Mouse (Mus musculus) CH12.LX (cell line): ENCODE data around the gene Emc7. TPM values are rescaled to one million over a fixed set of nuclear protein-coding genes. Genes with fewer than 3 reads are reported as not detected.

Experiments
- DNase-seq: peaks from one replicate; pipeline ENCODE4 v3.0.0-alpha.2; 2013; ENCODE audit errors: extremely low read depth
- H3K27ac ChIP-seq: 2 replicates; pipeline ENCODE4 v1.5.1; 2012; ENCODE audit warnings: low read depth, mild to moderate bottlenecking, control low read depth, moderate library complexity; ENCODE audit not compliant: insufficient read depth
- H3K27me3 ChIP-seq: replicated peaks from 2 replicates; pipeline ENCODE3; 2012; ENCODE audit warnings: inconsistent platforms
- H3K36me3 ChIP-seq, 2 experiments: replicated peaks in 1 of 2; 2 replicates each; pipeline versions ENCODE3 to v1.6.1; 2012; ENCODE audit warnings: inconsistent platforms in 1 of 2, low read length in 1 of 2, mild to moderate bottlenecking in 1 of 2, mixed read lengths in 1 of 2, moderate library complexity in 1 of 2; ENCODE audit not compliant: control insufficient read depth in 1 of 2, insufficient read depth in 1 of 2
- H3K4me1 ChIP-seq, 2 experiments: 2 replicates each; pipeline ENCODE4 v1.6.1; 2012; ENCODE audit warnings: inconsistent platforms in 1 of 2, moderate library complexity in 1 of 2; ENCODE audit not compliant: insufficient read depth in 2 of 2, control insufficient read depth in 1 of 2
- H3K4me2 ChIP-seq: 2 replicates; pipeline ENCODE4 v1.6.1; 2012; ENCODE audit warnings: low read depth, mild to moderate bottlenecking, control low read depth; ENCODE audit not compliant: poor library complexity, insufficient read depth, severe bottlenecking
- H3K4me3 ChIP-seq, 3 experiments: fragments of 150-350 bp in 1 of 3; sonication (generic) in 1 of 3; replicated peaks in 1 of 3; 2 replicates each; pipeline versions ENCODE3 to v1.5.1; 2011 to 2012; ENCODE audit warnings: low read depth in 2 of 3, low read length in 2 of 3, mild to moderate bottlenecking in 2 of 3, moderate library complexity in 2 of 3, control low read depth in 1 of 3, improper control_type of control experiment in 1 of 3, inconsistent platforms in 1 of 3, mixed read lengths in 1 of 3; ENCODE audit not compliant: poor library complexity in 1 of 3
- H3K79me2 ChIP-seq: replicated peaks from 2 replicates; pipeline ENCODE4 v1.6.1; 2012; ENCODE audit warnings: mild to moderate bottlenecking, moderate library complexity; ENCODE audit not compliant: control insufficient read depth, poor library complexity, insufficient read depth, severe bottlenecking; ENCODE audit errors: extremely low read depth
- H3K9ac ChIP-seq: 2 replicates; pipeline ENCODE4 v1.6.1; 2012; ENCODE audit warnings: low read depth, mild to moderate bottlenecking, control low read depth, moderate library complexity; ENCODE audit not compliant: insufficient read depth
- H3K9me3 ChIP-seq: replicated peaks from 2 replicates; pipeline ENCODE3; 2012; ENCODE audit warnings: low read length, inconsistent platforms, mixed read lengths
- CHD1 ChIP-seq: IDR thresholded peaks from 2 replicates; pipeline ENCODE4 v1.6.1; 2012; ENCODE audit warnings: low read depth, low read length, improper control_type of control experiment, inconsistent platforms
- CTCF ChIP-seq, 2 experiments: IDR thresholded peaks in 1 of 2; conservative IDR thresholded peaks in 1 of 2; 2 replicates each; pipeline ENCODE4 v1.5.1; 2011 to 2012; ENCODE audit warnings: low read depth in 2 of 2, low read length in 2 of 2, improper control_type of control experiment in 1 of 2, inconsistent platforms in 1 of 2, mild to moderate bottlenecking in 1 of 2, moderate library complexity in 1 of 2
- ELF1 ChIP-seq: IDR thresholded peaks from 2 replicates; pipeline ENCODE4 v1.6.1; 2014; ENCODE audit warnings: low read depth, mild to moderate bottlenecking, inconsistent platforms, low read length, improper control_type of control experiment
- EP300 ChIP-seq: IDR thresholded peaks from 2 replicates; pipeline ENCODE4 v1.6.1; 2011; ENCODE audit warnings: low read length, improper control_type of control experiment
- JUN ChIP-seq: IDR thresholded peaks from 2 replicates; pipeline ENCODE4 v1.6.1; 2011; ENCODE audit warnings: low read depth, mild to moderate bottlenecking, low read length, improper control_type of control experiment, moderate library complexity; ENCODE audit not compliant: insufficient read depth
- JUND ChIP-seq: conservative IDR thresholded peaks from 2 replicates; pipeline ENCODE4 v1.6.1; 2011; ENCODE audit warnings: low read depth, low read length, improper control_type of control experiment
- MAFK ChIP-seq: IDR thresholded peaks from 2 replicates; pipeline ENCODE4 v1.6.1; 2011; ENCODE audit warnings: low read length, improper control_type of control experiment; ENCODE audit not compliant: insufficient replicate concordance
- MAX ChIP-seq: IDR thresholded peaks from 2 replicates; pipeline ENCODE4 v1.6.1; 2011; ENCODE audit warnings: low read length, improper control_type of control experiment
- MEF2A ChIP-seq: IDR thresholded peaks from 2 replicates; pipeline ENCODE4 v1.6.1; 2014; ENCODE audit warnings: low read depth, mild to moderate bottlenecking, inconsistent platforms, low read length, improper control_type of control experiment, borderline replicate concordance
- NRF1 ChIP-seq: IDR thresholded peaks from 2 replicates; pipeline ENCODE4 v1.6.1; 2014; ENCODE audit warnings: low read depth, mild to moderate bottlenecking, inconsistent platforms, low read length, improper control_type of control experiment, moderate library complexity
- PAX5 ChIP-seq: IDR thresholded peaks from 2 replicates; pipeline ENCODE4 v1.6.1; 2012; ENCODE audit warnings: low read length, inconsistent platforms, mixed read lengths
- POLR2A ChIP-seq: IDR thresholded peaks from 2 replicates; pipeline ENCODE4 v1.6.1; 2011; ENCODE audit warnings: low read depth, mild to moderate bottlenecking, improper control_type of control experiment, low read length
- RAD21 ChIP-seq: IDR thresholded peaks from 2 replicates; pipeline ENCODE4 v1.6.1; 2011; ENCODE audit warnings: low read depth, mild to moderate bottlenecking, low read length, improper control_type of control experiment, moderate library complexity
- SIN3A ChIP-seq: IDR thresholded peaks from 2 replicates; pipeline ENCODE4 v1.6.1; 2012; ENCODE audit warnings: low read length, improper control_type of control experiment, inconsistent platforms
- SMC3 ChIP-seq: IDR thresholded peaks from 2 replicates; pipeline ENCODE4 v1.6.1; 2011; ENCODE audit warnings: low read depth, low read length, improper control_type of control experiment
- USF2 ChIP-seq: conservative IDR thresholded peaks from 2 replicates; pipeline ENCODE4 v1.6.1; 2011; ENCODE audit warnings: low read depth, low read length, improper control_type of control experiment
- ZC3H11A ChIP-seq: IDR thresholded peaks from 2 replicates; pipeline ENCODE4 v1.6.1; 2012; ENCODE audit warnings: low read depth, mild to moderate bottlenecking, inconsistent platforms, low read length, improper control_type of control experiment
- ZKSCAN1 ChIP-seq: IDR thresholded peaks from 2 replicates; pipeline ENCODE4 v1.6.1; 2012; ENCODE audit warnings: low read depth, inconsistent platforms, low read length, improper control_type of control experiment, borderline replicate concordance
- ZNF384 ChIP-seq: IDR thresholded peaks from 2 replicates; pipeline ENCODE4 v1.6.1; 2012; ENCODE audit warnings: low read depth, low read length, improper control_type of control experiment, inconsistent platforms
- dilution Hi-C: fragments of 300-500 bp; cut with MboI; formaldehyde crosslinking; loops from 2 replicates; pipeline ENCODE4 v1.14.3; 2020; ENCODE audit warnings: low sequenced_read_pairs; ENCODE audit not compliant: extremely low pct_unique_long_range_greater_than_20kb, extremely low pct_ligation_motif_present
- in situ Hi-C: fragments of 300-500 bp; cut with MboI; formaldehyde crosslinking; loops from 3 replicates; pipeline ENCODE4 v1.14.3; 2019; ENCODE audit warnings: low sequenced_read_pairs, low pct_ligation_motif_present, low pct_unique_long_range_greater_than_20kb, mixed read lengths
- polyA plus RNA-seq: library from polyadenylated mRNA; unstranded; fragments of >175 nt; gene quantifications from 2 replicates; pipeline ENCODE4 v1.2.1, GENCODE M21; 2012; ENCODE audit warnings: low read depth; ENCODE audit not compliant: insufficient read length
- total RNA-seq, 2 experiments: library from RNA; depleted of rRNA; stranded (reverse); fragments of 300-350 nt in 1 of 2; fragments of >200 nt in 1 of 2; gene quantifications; 2 replicates each; pipeline ENCODE4 v1.2.3; 2012 to 2014

The Emc7 gene
- total and polyA plus RNA-seq, 3 experiments = 16.5 to 26.6 (median 25.6) TPM

DNA sequence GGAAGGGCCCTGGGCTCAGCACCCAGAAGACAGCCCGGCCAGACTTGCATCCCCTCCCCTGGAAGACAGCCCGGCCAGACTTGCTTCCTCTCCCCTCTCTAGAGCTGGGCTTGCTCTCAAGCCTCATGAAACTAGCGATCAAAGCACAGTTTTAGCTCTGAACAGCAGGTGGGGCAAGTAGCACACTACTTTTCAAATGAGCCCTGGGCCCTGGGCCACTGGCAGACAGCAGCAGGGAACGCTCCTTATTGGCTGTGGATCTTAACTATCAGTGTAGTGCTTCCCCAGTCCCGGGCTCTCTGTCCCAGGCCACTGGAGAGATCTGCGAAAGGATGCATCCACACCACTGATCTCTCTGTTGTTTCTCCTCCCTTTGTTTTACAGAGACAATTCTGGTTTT lies 46.4 kb downstream of the Emc7 start:
- Histone ChIP-seq H3K4me1 (peaks cover 0 to 22% of the 10 kb centered on the region in 2 experiments; a peak in 2 of 4 replicates), H3K27ac (no peak overlapping the region), H3K4me3 (no peak overlapping the region), H3K27me3 (no peaks in the 10 kb centered on the region), H3K9me3 (no peaks in the 10 kb centered on the region), H3K4me2 (no peak overlapping the region), H3K36me3 (peaks cover 0 to 14% of the 10 kb centered on the region in 2 experiments), H3K9ac (no peak overlapping the region), H3K79me2 (no peaks in the 10 kb centered on the region)
- DNase-seq = peak; percentile 72
- dilution Hi-C loops (no loop called here), in situ Hi-C loops (loop anchor here (5.0 to 25.0 kb wide), 2 partner anchors 111 to 261 kb away; no protein-coding TSS in a partner anchor)
- TF ChIP-seq ZKSCAN1 (no peak), CHD1 (no peak), JUN (no peak), SMC3 (peak; percentile 64), CTCF (conservative IDR thresholded peaks at IDR 0.05 in 1 of 2, IDR thresholded peaks at IDR 0.05 in 1 of 2; ENCODE audit: low read depth in 2 of 2, low read length in 2 of 2) (peak in 1 of 2 experiments; percentile 75; a peak in 2 of 4 replicates), MEF2A (0 out of 2 replicates have a peak, but pooled peaks have one; percentile 30), JUND (no peak), RAD21 (peak; percentile 70), SIN3A (0 out of 2 replicates have a peak, but pooled peaks have one; percentile 41), ZNF384 (no peak), NRF1 (0 out of 2 replicates have a peak, but pooled peaks have one; percentile 19), MAFK (no peak)

DNA sequence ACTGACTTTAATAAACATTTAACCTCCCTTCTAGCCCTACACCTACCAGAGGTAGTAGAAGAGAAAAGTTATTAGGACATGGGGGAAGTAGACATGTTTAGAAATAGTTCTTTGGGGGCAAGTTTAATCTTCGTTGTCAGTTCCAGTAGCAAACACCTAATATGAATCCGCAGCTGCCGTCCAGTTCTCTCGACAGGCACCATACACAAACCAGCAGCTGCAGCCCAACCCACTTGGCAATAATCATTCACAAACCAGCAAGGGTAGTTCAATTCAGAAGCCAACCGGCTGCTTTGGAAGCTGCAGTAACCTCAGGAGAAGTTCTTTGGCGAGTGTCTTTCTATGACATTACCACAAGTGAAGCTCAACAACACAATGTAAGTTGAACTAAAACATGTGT lies 49.2 kb downstream of the Emc7 start:
- TF ChIP-seq CHD1 (no peak), MAX (no peak), PAX5 (no peak), USF2 (no peak), POLR2A (no peak), ELF1 (no peak), EP300 (no peak), ZC3H11A (no peak)
- in situ Hi-C loops = loop anchor here (5.0 to 25.0 kb wide), 2 partner anchors 108 to 258 kb away; no protein-coding TSS in a partner anchor
- H3K4me1 ChIP-seq = peaks cover 0 to 22% of the 10 kb centered on the region in 2 experiments; a peak in 2 of 4 replicates

More for the DNA sequence above, 49.2 kb downstream of the Emc7 start:
- dilution Hi-C loops = no loop called here
- Histone ChIP-seq H3K79me2 (no peaks in the 10 kb centered on the region), H3K27ac (no peak overlapping the region), H3K27me3 (no peaks in the 10 kb centered on the region), H3K9me3 (no peaks in the 10 kb centered on the region), H3K4me2 (no peak overlapping the region), H3K36me3 (peaks cover 0 to 9% of the 10 kb centered on the region in 2 experiments), H3K4me3 (no peak overlapping the region), H3K9ac (no peak overlapping the region)
- DNase-seq = no peak
